Mouse (Mus musculus) 3T3-L1 (cell line): ENCODE measurements around the gene Olfr160.

Experiments used
- DNase-seq: peaks from one replicate; pipeline ENCODE4 v3.0.0-alpha.2; 2015; ENCODE audit warnings: low read depth, low spot score

Gene Olfr160

DNA sequence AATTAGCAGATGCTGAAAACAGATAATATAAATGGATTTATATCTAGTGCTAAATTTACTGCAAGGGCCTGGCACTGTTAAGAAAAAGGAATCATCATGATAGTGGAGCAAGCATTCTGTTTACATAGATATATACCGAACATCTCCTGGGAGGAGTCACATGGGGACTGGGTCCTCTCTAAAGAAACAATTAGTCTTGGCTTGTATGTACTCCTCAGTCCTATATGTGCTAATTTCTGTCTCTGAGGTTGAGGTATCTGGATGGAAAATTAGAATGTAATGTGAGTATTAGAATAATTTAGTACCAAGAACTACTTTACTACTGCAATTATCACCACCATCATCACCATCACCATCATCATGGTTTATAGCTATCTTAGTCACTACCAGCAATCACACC lies at the start of gene Olfr160:
TSS of gene Olfr160 (minus strand) at position 101 of the 400 bp plus-strand sequence.
- no peak for DNase-seq

DNA sequence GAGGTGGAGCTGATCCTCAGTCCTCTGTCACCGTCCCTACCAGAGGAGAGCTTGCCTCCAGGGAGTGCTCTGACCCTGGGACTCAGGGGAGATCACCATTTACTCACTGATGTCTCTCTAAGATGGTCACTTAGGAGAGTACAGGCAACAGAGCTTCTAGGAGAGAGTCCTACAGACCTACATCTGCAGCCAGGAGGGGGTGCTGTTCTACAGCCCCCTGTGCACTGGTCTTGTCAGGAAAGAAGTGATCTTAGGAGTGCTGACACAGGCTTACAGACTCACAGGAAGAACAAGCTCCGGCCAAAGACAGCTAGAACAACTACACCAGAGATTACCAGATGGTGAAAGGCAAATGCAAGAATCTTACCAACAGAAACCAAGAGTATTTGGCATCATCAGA lies 46.5 kb upstream of the Olfr160 start:
- peak; percentile 24 for DNase-seq

DNA sequence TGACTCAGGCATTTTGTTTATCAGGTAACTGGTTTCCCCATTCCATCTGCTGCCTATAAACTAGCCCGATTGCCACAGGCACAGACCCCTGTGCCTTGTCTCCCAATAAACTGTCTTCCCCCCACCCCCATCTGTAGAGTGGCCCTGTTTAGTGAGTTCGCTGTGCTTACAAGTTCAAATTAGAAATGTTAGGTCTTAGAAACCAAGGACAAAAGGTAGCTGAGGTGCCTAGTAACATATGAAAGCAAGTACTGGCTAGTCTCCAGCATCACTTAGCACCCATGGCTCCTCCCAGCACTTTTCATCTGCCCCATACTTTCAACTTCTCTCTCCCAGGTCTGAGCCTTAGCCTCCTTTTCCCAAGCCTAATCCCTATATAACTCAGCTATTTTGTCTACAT lies 45.7 kb upstream of the Olfr160 start:
- no peak for DNase-seq

DNA sequence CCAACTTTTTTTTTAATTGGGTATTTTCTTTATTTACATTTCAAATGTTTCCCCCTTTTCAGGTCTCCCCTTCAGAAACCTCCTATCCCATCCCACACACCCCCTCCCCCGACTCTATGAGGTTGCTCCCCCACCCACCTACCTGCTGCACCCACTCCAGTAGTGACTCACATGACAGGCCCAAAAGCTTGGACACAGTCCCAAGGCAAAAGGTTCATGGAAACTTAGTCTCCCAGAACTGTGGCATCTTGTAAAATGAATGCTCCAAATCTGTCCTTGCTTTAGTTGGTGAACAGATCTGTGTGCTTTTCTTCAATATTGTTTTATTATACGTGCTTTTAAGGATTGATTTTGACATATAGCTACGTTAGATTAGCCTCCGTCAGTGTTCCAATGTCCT lies 36.0 kb upstream of the Olfr160 start:
- DNase-seq: no peak

DNA sequence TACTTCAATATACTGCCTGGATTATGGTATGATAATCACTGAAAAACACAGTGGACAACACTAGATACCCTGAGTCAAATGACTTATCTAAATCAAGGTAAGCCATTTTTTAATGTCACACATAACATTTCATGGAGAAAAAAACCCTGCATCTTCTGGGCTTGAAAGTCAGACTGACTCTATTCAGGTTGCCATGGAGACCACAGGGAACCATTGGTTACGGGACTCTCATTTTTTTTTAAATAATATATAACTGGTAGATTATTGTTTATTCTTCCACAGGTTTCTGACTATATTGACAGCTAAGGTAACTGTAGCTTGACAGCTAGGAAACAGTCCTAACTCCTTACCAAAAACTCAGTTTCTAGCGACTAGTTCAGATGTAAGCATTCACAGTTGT lies 35.4 kb upstream of the Olfr160 start:
- DNase-seq: no peak

DNA sequence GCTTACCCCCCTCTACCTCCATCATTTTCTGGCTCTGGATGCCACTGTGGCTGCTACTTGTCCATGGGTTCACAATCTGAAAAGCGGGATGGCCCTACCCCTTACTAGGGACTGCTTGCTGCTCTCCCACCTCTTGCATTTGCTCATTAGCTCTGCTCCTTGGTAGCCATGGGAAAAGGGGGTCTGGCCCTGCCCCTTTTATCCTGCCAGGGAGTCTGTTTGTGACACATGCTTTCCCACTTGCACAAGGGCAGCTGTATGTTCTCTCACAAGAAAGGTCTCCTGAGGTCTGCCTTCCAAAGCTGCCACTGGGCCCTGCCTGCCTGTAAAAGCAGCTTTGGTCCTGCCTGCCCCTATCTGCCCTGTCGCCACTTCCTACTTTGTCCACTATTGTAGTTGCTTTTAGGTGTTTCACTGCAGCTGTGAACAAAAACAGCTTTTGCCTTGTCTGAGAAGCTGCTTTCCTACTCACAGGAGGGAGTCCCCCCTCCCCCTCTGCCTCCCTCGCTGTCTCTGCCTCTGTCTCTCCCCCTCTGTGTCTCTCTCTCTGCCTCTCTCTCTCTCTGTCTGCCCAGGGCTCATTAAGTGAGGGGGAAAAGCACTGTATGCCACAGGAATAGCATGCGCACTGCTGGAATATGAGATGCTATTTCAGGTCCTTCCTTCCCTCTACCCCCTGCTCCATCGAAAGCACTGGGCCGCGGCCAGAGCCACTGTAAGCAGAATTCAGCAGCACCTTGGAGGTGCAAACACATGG lies 34.4 kb upstream of the Olfr160 start:
- no peak for DNase-seq

DNA sequence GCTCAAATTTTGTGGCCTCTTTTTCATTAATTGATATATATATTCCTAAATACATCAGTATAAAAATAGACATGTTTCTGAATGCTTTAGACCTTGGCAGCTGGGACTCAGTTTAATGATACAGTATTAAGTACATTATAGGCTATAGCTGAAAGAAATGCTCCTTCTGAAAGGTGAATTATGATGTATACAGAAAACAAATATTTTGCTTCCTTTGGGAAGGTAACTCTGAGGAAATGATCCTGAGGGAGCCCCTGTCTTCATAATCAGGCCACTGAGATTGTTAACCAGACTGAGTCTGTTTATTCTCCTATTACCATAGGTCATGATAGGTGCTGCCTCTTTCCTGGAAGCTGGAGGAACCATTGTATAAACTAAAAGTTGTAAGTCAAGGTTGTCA lies 28.8 kb upstream of the Olfr160 start, which contains the start of gene Olfr874:
TSS of gene Olfr874 (plus strand) at position 301 of the 400 bp plus-strand sequence.
- no peak for DNase-seq

DNA sequence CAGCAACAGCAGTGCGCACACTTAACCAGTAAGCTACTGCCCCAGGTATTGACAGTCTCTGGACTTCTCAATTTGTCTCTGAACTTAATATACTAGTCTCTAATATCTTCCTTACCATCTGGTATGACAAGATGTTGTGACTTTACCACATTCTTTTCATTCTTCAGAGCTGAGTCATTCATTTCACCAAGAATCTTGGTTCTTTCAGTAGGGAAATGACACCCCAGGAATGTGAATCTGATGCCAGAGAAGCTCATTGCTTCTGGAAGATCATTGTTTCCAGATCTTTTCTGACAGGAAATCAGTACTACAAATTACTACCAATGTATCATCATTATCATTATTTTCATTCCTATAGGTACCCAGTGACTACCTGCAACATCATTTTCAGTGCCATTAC lies 18.3 kb upstream of the Olfr160 start:
- DNase-seq: peak; percentile 89

DNA sequence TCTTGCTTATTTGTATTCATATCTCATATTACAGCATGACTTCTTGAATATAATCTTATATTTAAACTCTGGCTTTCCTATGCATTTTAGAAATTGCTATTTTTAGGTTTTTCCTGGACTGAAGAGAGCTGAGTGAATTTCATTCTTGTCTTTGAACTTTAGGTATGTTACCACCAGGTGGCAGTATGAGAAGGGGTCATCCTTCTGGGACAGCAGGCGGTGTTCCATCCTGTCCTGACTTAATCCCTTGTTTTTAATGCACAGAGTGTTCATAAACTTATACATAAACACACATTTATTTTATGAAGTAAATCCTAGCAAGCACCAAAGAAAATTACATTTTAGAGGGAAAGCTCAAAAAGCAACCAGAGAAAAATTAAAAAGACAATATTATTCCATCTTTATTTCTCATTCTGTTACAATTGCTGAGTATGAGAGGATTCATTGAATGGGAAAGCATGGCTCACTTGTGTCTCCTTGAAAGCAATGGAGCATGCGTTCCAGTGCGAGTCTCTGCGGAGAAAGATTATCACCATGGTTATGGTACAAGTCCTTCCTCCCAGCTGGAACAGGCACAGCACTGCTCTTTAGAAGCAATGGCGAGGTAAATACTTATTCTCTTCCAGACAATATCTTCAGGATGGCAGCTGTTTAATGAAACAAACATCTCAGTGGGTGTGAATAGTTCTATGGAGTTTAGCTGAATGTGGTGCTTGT lies 25.9 kb downstream of the Olfr160 start:
- peak; percentile 78 for DNase-seq

DNA sequence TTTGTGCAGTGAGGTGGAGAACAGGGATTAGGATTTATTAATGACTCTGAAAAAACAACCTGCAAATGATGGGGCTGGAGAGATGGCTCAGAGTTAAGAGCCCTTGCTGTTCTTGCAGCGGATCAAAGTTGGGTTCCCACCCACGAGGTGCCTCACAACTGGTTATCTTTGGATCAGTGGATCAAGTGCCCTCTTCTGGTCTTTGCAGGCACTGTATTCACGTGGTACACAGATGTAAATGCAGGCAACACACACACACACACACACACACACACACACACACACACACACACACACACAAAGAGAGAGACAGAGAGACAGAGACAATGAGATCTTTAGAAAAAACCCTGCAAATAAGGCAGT lies 28.1 kb downstream of the Olfr160 start:
- peak; percentile 26 for DNase-seq

DNA sequence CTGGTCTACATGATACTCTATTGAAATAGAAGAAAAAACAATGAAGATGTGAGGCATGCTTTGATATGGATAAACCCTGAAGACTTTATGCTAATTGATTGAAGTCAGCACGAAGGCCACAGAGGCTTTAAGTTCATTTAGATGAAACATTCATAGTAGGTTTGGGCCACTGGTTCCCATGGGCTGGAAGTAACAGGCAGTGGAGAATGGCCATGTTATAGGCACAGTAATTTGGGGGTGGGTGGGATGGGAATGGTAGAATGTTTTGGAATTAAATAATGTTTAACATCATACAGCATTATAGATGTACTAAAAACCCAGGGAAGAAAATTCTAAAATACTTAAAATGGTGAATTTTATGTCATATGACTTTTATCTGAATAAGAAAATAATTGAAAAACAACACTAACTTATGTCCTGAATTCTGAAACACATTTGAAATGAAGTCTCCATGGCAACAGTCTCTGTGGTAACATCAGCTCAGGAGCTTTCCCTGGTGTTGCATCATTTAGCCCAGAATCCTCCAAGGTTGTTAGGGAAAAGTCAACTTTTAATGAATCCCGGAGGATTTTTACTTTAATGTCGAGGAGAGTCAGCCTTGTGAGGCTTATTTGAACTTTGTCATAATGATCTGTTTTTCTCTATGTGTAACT lies 28.6 kb downstream of the Olfr160 start:
- peak; percentile 52 for DNase-seq

DNA sequence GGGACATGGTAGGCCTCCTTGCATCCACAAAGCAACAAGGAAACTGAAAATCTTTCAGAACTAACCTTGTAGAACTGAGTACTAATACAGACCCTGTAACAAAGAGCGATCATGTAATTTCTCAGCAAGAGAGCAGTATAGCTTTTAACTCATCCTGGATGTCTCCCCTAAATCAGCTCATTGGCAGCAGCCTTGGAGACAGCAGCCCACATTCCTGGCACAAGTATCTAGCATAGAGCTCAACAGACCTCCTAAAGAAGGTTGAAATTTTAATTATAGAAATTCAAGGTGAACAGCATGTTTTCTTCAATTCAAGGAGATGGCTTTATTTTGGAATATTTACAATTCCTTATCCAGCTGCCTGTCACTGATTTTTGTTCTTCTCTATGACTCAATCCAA lies 34.9 kb downstream of the Olfr160 start:
- DNase-seq: no peak

DNA sequence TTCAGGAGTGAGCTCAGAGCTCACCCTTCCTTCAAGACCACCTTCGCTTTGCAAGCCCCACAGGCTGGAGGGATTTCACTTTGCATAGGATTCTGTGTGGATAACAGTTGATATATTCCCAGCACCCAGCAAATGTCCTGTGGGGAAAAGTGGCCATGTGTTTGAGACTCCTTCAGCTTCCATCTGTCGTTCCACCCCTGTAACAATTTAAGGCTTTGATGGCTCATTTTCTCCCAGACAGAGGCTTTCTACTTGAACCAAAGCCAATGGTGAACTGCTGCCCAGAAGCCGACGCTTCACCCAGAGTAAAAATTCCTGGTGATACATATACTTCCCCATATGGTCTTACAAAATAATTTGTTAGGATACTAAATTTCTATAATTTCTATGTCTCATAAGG lies 40.8 kb downstream of the Olfr160 start:
- DNase-seq: no peak

DNA sequence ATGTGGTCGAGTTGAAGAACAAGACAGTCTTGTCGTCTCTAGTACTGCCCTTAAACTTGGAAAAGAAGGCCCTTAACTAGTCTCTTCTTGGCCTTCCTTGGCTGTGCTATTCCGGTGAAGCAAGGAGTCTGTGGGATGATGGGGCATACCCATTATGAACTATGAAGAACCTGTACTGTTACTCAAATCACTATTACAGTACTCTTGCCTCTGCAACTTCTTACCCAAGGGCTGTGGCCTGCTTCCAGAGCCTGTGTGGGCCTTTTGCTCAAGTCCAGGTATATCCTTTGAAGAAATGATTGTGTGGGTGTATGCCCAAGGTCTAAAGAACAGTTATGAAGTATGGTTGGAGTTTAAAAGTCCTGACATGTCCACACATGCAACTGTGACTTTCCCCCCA lies 45.8 kb downstream of the Olfr160 start:
- DNase-seq: no peak

DNA sequence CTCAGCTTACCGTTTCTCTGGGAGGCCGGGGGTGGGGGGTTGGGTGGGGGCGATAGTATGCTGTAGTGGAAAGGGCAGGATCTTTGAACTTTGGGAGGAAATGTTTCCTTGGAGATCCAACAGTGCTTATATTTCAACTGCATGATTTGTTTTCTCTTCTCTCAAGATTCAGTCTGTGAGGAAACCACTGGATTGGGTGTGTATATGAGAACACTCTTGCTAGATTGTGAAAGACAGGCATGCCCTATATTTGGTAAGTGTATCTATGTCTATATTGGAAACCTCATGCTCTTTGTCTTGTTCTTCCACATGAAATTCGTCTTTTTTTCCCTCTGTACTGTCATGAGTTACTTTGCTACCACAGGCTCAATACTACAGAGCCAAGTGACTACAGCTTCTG lies 46.4 kb downstream of the Olfr160 start:
- DNase-seq: no peak

DNA sequence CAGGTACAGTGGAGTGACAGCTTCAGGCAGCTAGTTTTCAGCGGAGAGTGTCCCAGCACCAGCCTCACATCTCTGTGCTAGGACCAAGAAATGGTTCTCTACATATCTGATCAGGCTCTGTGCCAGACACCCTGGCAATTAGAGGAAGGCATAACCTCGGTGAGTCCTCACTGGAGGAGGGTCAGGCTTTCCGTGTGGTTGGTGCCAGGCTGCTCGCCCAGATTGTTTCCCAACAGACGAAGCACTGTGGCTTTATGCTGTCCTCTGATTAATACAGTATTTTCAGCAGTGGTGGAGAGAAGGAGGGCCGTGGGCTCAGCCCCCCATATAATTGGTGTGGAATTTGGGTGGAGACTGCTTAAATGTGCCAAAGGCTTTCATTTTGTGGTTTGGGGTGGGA lies 46.9 kb downstream of the Olfr160 start, which contains the start of gene Panx3:
TSS of gene Panx3 (minus strand) at position 121 of the 400 bp plus-strand sequence.
- DNase-seq: no peak

DNA sequence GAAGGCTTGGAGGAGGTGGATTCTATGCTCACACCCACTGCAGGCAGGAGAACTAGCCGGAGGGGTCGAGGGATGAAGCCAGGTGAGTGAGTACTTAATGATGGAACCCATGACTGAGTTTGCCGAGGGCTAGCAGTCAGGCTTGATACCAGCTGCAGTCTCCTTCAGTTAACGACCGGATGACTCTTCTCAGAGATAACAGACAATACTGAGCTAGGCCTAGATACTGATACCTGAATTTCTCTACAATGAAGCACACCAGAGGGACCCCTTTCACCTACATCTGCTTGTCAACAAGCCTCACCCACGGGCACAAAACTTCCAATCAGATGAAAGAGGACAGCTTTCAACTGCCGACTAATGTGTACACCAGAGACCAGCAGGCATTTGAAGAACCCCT lies 50.0 kb downstream of the Olfr160 start:
- DNase-seq: no peak

DNA sequence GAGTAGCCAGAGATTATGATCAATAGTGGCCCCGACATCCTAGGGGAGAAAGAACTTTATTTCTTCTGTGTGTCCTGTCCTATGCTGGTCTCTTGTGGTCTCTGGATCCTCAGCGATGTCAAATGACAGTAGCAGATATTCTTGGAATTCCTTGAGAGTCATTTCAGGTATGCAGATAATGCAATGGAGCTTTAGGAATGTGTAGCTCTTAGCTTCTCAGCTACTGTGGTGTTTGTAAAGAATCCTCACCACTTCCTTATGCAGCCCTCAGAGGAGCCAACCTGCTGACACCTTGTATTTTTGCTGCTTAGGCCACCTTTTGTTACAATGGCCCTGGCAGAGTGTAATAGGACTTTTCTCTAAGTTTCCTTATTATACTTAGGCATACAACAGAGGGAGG lies 51.4 kb downstream of the Olfr160 start:
- DNase-seq: no peak

DNA sequence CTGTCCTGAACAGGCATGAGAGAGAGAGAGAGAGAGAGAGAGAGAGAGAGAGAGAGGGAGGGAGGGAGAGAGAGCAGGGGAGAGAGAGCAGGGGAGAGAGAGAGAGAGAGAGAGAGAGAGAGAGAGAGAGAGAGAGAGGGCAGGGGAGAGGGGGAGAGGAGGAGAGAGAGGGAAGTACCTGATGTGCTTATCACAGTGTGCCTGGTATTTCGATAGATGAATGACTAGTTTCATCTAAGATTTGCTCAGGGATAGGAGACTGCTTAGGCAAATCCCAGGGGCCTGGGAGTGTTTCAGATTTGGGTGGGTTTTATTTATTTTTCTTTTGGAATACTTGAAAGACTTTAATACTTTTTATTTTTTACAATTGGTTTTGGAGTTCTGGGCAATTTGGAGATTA lies 52.8 kb downstream of the Olfr160 start:
- no peak for DNase-seq

DNA sequence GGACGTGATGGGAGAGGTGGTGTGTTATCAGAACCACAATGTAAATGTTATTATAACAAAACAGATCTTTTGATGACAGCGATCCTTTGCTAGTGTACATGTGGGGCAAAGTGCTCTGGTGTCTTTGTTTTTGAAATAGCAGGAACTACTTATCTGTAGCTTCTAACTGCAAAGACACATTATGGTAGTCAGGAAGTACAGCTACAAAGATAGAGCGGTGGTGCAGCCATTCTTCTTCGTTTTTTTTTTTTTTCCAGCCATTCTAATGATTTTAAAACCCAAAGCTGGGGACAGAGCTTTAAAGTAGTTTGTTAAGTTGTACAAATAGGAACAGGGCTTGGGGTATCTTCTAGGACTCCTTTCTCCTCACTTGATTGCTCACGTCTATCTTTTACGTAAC lies 56.6 kb downstream of the Olfr160 start:
- DNase-seq: no peak
